ENCODE assay signal across 13 mouse cellular contexts in genomic region chr7:107392749-107393148, GRCm38 (mm10). TPM values are rescaled to one million over a fixed set of nuclear protein-coding genes. Genes with fewer than 3 reads are reported as not detected.
DNase-seq lines count a peak whose midpoint lies in the region; ATAC-seq and TF ChIP-seq lines count a peak whose summit lies in the region.
"Had no signal": no experiment of that assay in that cellular context is flagged by ENCODE, and none has a peak within 500 bp of the region (broad histone marks: within the 10 kb centered on the region; RNA-seq: fewer than 3 reads in every experiment).

No protein-coding gene starts in this region.

- TF ChIP-seq EP300 in MEL (IDR thresholded peaks at IDR 0.05; ENCODE audit: low read depth in 1 of 2, low read length in 2 of 2): no peak

- TF ChIP-seq RAD21 in MEL (IDR thresholded peaks at IDR 0.05; ENCODE audit: low read depth, low read length): no peak

- H3K9ac ChIP-seq in intestine, embryonic 14.5 days (ENCODE audit: low read length): no peak overlapping the region
- H3K9ac ChIP-seq in intestine, embryonic 15.5 days: no peak overlapping the region
- no peak overlapping the region for H3K9ac ChIP-seq in MEL (ENCODE audit: control insufficient read depth, low read depth, low read length, poor library complexity, severe bottlenecking)
- H3K9ac ChIP-seq in embryonic facial prominence, embryonic 14.5 days (ENCODE audit: low read depth, low read length): no peak overlapping the region
- H3K9ac ChIP-seq: forebrain, embryonic 12.5 days; hindbrain, embryonic 15.5 days had no signal

- WGBS in intestine, embryonic 14.5 days: 56% methylated on average over 2 of the region's 2 CpGs
- WGBS in intestine, embryonic 15.5 days: 60% methylated on average over 2 of the region's 2 CpGs
- WGBS in embryonic facial prominence, embryonic 14.5 days: 61% methylated on average over 2 of the region's 2 CpGs

- intact Hi-C loops in gastrocnemius, adult 2 months (cut with DNase I): no loop called here

- no peaks in the 10 kb centered on the region for H3K27me3 ChIP-seq in intestine, embryonic 14.5 days (replicated peaks; ENCODE audit: control insufficient read depth, insufficient read depth, low read length)
- H3K27me3 ChIP-seq in intestine, embryonic 15.5 days (replicated peaks): no peaks in the 10 kb centered on the region
- no peaks in the 10 kb centered on the region for H3K27me3 ChIP-seq in MEL (ENCODE audit: control insufficient read depth in 1 of 2, insufficient read depth in 2 of 2, low read length in 2 of 2)
- no peaks in the 10 kb centered on the region for H3K27me3 ChIP-seq in embryonic facial prominence, embryonic 14.5 days (replicated peaks; ENCODE audit: control insufficient read depth, insufficient read depth, low read length)
- H3K27me3 ChIP-seq: forebrain, embryonic 12.5 days; hindbrain, embryonic 15.5 days had no signal

- no peak overlapping the region for H3K27ac ChIP-seq in intestine, embryonic 14.5 days (ENCODE audit: low read depth)
- H3K27ac ChIP-seq in intestine, embryonic 15.5 days: no peak overlapping the region
- H3K27ac ChIP-seq in MEL (ENCODE audit: control insufficient read depth, low read depth, low read length): no peak overlapping the region
- no peak overlapping the region for H3K27ac ChIP-seq in embryonic facial prominence, embryonic 14.5 days (replicated peaks; ENCODE audit: low read depth, low read length)
- no peak overlapping the region for H3K27ac ChIP-seq in gastrocnemius, adult 2 months
- H3K27ac ChIP-seq: forebrain, embryonic 12.5 days; hindbrain, embryonic 15.5 days; macrophage had no signal

- no peaks in the 10 kb centered on the region for H3K79me2 ChIP-seq in MEL (ENCODE audit: control insufficient read depth, insufficient read depth, low read length, poor library complexity)

- DNase-seq in intestine, embryonic 14.5 days (ENCODE audit: low spot score): peak; percentile 74
- peak; percentile 3 for DNase-seq in 416B (ENCODE audit: low read depth)
- peak; percentile 4 for DNase-seq in MEL (ENCODE audit: low read depth, low spot score)
- DNase-seq in embryonic facial prominence, embryonic 14.5 days (ENCODE audit: low spot score): peak; percentile 59
- DNase-seq in gastrocnemius, adult 2 months: no peak
- DNase-seq: cerebellum, postnatal 25 days; heart, adult 11 months; right cerebral cortex, postnatal 25 days had no signal

- H3K9me3 ChIP-seq in intestine, embryonic 14.5 days (ENCODE audit: control insufficient read depth, low read length): no peaks in the 10 kb centered on the region
- H3K9me3 ChIP-seq in intestine, embryonic 15.5 days: no peaks in the 10 kb centered on the region
- H3K9me3 ChIP-seq in MEL (replicated peaks; ENCODE audit: insufficient read depth, low read length): no peaks in the 10 kb centered on the region
- no peaks in the 10 kb centered on the region for H3K9me3 ChIP-seq in embryonic facial prominence, embryonic 14.5 days (ENCODE audit: control insufficient read depth, low read length)
- H3K9me3 ChIP-seq: forebrain, embryonic 12.5 days; hindbrain, embryonic 15.5 days had no signal

- no peak for TF ChIP-seq CTCF in MEL (IDR thresholded peaks at IDR 0.05 in 2 of 3, conservative IDR thresholded peaks at IDR 0.05 in 1 of 3; ENCODE audit: control insufficient read depth in 1 of 3, insufficient read depth in 1 of 3, low read depth in 2 of 3, low read length in 3 of 3, poor library complexity in 1 of 3, severe bottlenecking in 1 of 3)
- TF ChIP-seq CTCF in gastrocnemius, adult 2 months (IDR thresholded peaks at IDR 0.05): no peak

- H3K4me3 ChIP-seq in intestine, embryonic 14.5 days (ENCODE audit: low read depth, low read length): no peak overlapping the region
- no peak overlapping the region for H3K4me3 ChIP-seq in intestine, embryonic 15.5 days (replicated peaks)
- no peak overlapping the region for H3K4me3 ChIP-seq in MEL (ENCODE audit: control insufficient read depth in 1 of 2, insufficient read depth in 1 of 2, low read depth in 2 of 2, low read length in 2 of 2)
- H3K4me3 ChIP-seq in embryonic facial prominence, embryonic 14.5 days (ENCODE audit: low read depth, low read length): no peak overlapping the region
- H3K4me3 ChIP-seq in gastrocnemius, adult 2 months: no peak overlapping the region
- H3K4me3 ChIP-seq: forebrain, embryonic 12.5 days; hindbrain, embryonic 15.5 days had no signal

- TF ChIP-seq POLR2A in MEL (IDR thresholded peaks at IDR 0.05; ENCODE audit: control insufficient read depth in 1 of 2, insufficient read depth in 1 of 2, low read depth in 1 of 2, low read length in 2 of 2, poor library complexity in 1 of 2): no peak

- ATAC-seq in intestine, embryonic 14.5 days (replicated peaks; ENCODE audit: low FRiP score, low TSS enrichment, low read depth): no peak
- no peak for ATAC-seq in intestine, embryonic 15.5 days
- no peak for ATAC-seq in embryonic facial prominence, embryonic 14.5 days (ENCODE audit: low read depth)
- ATAC-seq in erythroblast, adult 5-6 weeks (replicated peaks; ENCODE audit: low FRiP score, poor library complexity, severe bottlenecking): no peak

- no peaks in the 10 kb centered on the region for H3K36me3 ChIP-seq in intestine, embryonic 14.5 days (ENCODE audit: control insufficient read depth, insufficient read depth, low read length)
- H3K36me3 ChIP-seq in intestine, embryonic 15.5 days: no peaks in the 10 kb centered on the region
- H3K36me3 ChIP-seq in MEL (ENCODE audit: control insufficient read depth in 1 of 2, insufficient read depth in 2 of 2, low read length in 2 of 2): no peaks in the 10 kb centered on the region
- no peaks in the 10 kb centered on the region for H3K36me3 ChIP-seq in embryonic facial prominence, embryonic 14.5 days (ENCODE audit: control insufficient read depth, insufficient read depth, low read length)
- H3K36me3 ChIP-seq: forebrain, embryonic 12.5 days; hindbrain, embryonic 15.5 days had no signal

- H3K4me1 ChIP-seq in intestine, embryonic 14.5 days (replicated peaks; ENCODE audit: control insufficient read depth, insufficient read depth, low read length): no peaks in the 10 kb centered on the region
- H3K4me1 ChIP-seq in intestine, embryonic 15.5 days (replicated peaks): no peaks in the 10 kb centered on the region
- no peaks in the 10 kb centered on the region for H3K4me1 ChIP-seq in MEL (ENCODE audit: control insufficient read depth in 1 of 2, insufficient read depth in 2 of 2, low read length in 2 of 2)
- H3K4me1 ChIP-seq in embryonic facial prominence, embryonic 14.5 days (ENCODE audit: control insufficient read depth, insufficient read depth, low read length): no peaks in the 10 kb centered on the region
- H3K4me1 ChIP-seq: forebrain, embryonic 12.5 days; hindbrain, embryonic 15.5 days had no signal

- no peak overlapping the region for H3K4me2 ChIP-seq in intestine, embryonic 14.5 days (ENCODE audit: low read length)
- H3K4me2 ChIP-seq in intestine, embryonic 15.5 days (replicated peaks): no peak overlapping the region
- no peak overlapping the region for H3K4me2 ChIP-seq in embryonic facial prominence, embryonic 14.5 days (ENCODE audit: low read depth, low read length)
- H3K4me2 ChIP-seq: forebrain, embryonic 12.5 days; hindbrain, embryonic 15.5 days had no signal

TF ChIP-seq in MEL, 35 proteins besides CTCF, POLR2A, EP300 and RAD21:
- TF ChIP-seq MEF2A (IDR thresholded peaks at IDR 0.05; ENCODE audit: extremely low read depth, insufficient replicate concordance, low read depth, low read length, poor library complexity, severe bottlenecking) (no peak), NRF1 (IDR thresholded peaks at IDR 0.05; ENCODE audit: insufficient read depth, low read depth, low read length, poor library complexity, severe bottlenecking) (no peak), RCOR1 (IDR thresholded peaks at IDR 0.05; ENCODE audit: low read depth, low read length) (no peak), CHD2 (IDR thresholded peaks at IDR 0.05; ENCODE audit: low read length) (no peak), MAFK (IDR thresholded peaks at IDR 0.05; ENCODE audit: borderline replicate concordance, low read depth, low read length) (no peak), BHLHE40 (IDR thresholded peaks at IDR 0.05; ENCODE audit: borderline replicate concordance, low read depth, low read length) (no peak), TCF12 (IDR thresholded peaks at IDR 0.05; ENCODE audit: low read depth, low read length) (no peak), ZC3H11A (IDR thresholded peaks at IDR 0.05; ENCODE audit: low read depth, low read length) (no peak), ELF1 (IDR thresholded peaks at IDR 0.05; ENCODE audit: low read depth, low read length) (no peak)

RNA-seq across cellular contexts. Expression of gene Syt9, which starts 22.2 kb away (rescaled TPM):
- polyA plus RNA-seq in intestine, embryonic 14.5 days (2014; fragmentation: Nextera tagmentation; extraction: Ambion mirVana): 6.1 and 6.9 TPM in 2 replicates
- 3.5 and 4.4 TPM in 2 replicates for polyA plus RNA-seq in intestine, embryonic 15.5 days (2015; fragmentation: Nextera tagmentation; extraction: Ambion mirVana)
- not detected in 2 replicates for total RNA-seq in MEL (2012; rRNA removed)
- not detected for polyA plus RNA-seq in MEL (2012; ENCODE audit: insufficient read depth in 1 of 2, insufficient read length in 2 of 2, low read depth in 1 of 2, low replicate concordance in 2 of 2, missing spikeins in 1 of 2)
- 4.8 and 6.4 TPM in 2 replicates for polyA plus RNA-seq in embryonic facial prominence, embryonic 14.5 days (2014; fragmentation: Nextera tagmentation; extraction: Ambion mirVana)
- total RNA-seq in gastrocnemius, adult 2 months (2021): under 1 TPM; 0.33 to 0.38 TPM
- total RNA-seq in erythroblast, adult 5-6 weeks (2015; ENCODE audit: low replicate concordance): not detected in 2 replicates
- total RNA-seq in erythroblast, adult 5-6 weeks (2017; ENCODE audit: low replicate concordance): not detected in 2 replicates
- polyA plus RNA-seq: macrophage had no signal
